Mouse (Mus musculus): Measurements from ENCODE around the gene Bbs4. TPM values are rescaled to one million over a fixed set of nuclear protein-coding genes. Genes with fewer than 3 reads are reported as not detected.
"Not testable (repeated sequence)": the region's sequence is repeated elsewhere in the genome, so short reads cannot be mapped to it uniquely, and the experiment has no call there.

Gene Bbs4
- polyA plus RNA-seq (2014; fragmentation: Nextera tagmentation; extraction: Ambion mirVana): 11.5 and 12.0 TPM in 2 replicates

DNA sequence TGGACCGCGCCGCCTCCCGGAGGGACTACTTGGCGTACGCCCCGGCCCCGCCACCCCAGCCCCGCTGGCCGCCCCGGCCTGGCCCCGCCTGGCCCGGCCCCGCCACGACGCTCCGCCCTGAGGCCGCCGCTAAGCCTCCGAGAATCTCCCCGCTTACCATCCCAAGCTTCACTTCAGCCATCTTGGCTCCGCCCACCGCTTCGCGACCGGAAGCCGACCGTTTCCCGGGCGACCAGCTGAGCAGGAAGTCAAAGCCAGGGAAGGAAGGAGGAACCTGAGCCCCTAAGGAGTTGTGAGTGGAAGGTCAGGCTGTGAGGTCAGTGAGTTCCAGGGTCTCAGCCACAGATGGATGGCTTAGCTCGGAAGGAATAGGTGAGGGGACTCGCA lies at the start of gene Bbs4:
Bbs4 (minus strand) TSS at position 256 of the 387 bp plus-strand sequence.
- no peaks in the 10 kb centered on the region for H3K36me3 ChIP-seq (ENCODE audit: control insufficient read depth, insufficient read depth, low read length)
- H3K4me3 ChIP-seq (ENCODE audit: low read depth, low read length): peak within 1 kb of the TSS; percentile 45
- DNase-seq (ENCODE audit: low spot score) (peak; percentile 93), ATAC-seq (replicated peaks; ENCODE audit: low FRiP score, low TSS enrichment, low read depth) (peak; percentile 91)
- peak within 1 kb of the TSS; percentile 71 for H3K4me2 ChIP-seq (ENCODE audit: low read length)
- under 1% methylated on average over 30 of the region's 32 CpGs for WGBS
- H3K27ac ChIP-seq (ENCODE audit: low read depth): peak within 1 kb of the TSS; percentile 22
- peak within 1 kb of the TSS; percentile 55 for H3K9ac ChIP-seq (ENCODE audit: low read length)
- no peaks in the 10 kb centered on the region for H3K27me3 ChIP-seq (replicated peaks; ENCODE audit: control insufficient read depth, insufficient read depth, low read length)
- H3K4me1 ChIP-seq (replicated peaks; ENCODE audit: control insufficient read depth, insufficient read depth, low read length): no peaks in the 10 kb centered on the region
- no peaks in the 10 kb centered on the region for H3K9me3 ChIP-seq (ENCODE audit: control insufficient read depth, low read length)

DNA sequence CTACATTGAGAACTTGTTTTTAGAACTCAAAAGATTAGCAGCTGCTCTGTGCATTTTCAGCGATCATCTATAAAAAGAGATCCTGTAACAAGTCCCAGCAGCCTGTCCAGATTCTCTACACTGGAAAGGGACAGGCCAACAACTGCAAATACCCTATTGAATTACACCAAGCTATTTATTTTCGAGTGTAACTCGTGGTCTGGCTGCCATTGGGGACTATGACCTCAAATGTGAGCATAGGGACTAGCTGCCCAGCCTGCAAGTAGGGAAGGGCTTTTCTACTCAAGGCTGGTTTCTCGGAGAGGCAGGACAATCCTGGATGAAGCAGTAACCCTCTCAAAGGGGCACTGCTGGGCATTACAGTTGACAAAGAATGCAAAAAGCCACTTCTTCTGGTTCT lies 35.8 kb upstream of the Bbs4 start:
- no peak for ATAC-seq (replicated peaks; ENCODE audit: low FRiP score, low TSS enrichment, low read depth)
- WGBS: 90% methylated on average over 4 of the region's 4 CpGs

DNA sequence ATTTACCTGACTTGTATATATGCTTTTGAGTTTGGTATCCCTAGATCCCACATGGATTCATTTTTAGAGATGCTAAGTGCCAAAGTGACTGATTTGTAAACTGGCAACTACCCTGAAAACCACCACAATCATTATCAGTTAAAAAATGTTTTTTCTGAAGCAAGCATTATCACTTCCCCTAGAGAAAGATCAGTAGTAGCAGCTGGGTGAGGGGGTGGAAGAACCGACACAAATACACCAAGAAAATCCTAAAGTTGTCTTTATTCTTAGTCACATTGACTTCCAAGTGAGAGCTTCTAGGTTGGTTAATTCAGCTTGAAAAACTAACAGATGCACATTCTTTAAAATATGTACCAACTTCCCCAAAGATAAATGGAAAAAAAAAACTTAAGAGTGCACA lies 35.0 kb upstream of the Bbs4 start:
- Histone ChIP-seq H3K27ac (ENCODE audit: low read depth) (no peak overlapping the region), H3K9ac (ENCODE audit: low read length) (no peak overlapping the region), H3K36me3 (ENCODE audit: control insufficient read depth, insufficient read depth, low read length) (peaks cover 34% of the 10 kb centered on the region), H3K9me3 (ENCODE audit: control insufficient read depth, low read length) (no peaks in the 10 kb centered on the region), H3K4me1 (replicated peaks; ENCODE audit: control insufficient read depth, insufficient read depth, low read length) (no peaks in the 10 kb centered on the region), H3K4me3 (ENCODE audit: low read depth, low read length) (no peak overlapping the region), H3K4me2 (ENCODE audit: low read length) (no peak overlapping the region), H3K27me3 (replicated peaks; ENCODE audit: control insufficient read depth, insufficient read depth, low read length) (no peaks in the 10 kb centered on the region)
- ATAC-seq (replicated peaks; ENCODE audit: low FRiP score, low TSS enrichment, low read depth): no peak
- no peak for DNase-seq (ENCODE audit: low spot score)
- 80% methylated on average over 1 of the region's 1 CpGs for WGBS

More for the DNA sequence above, 35.8 kb upstream of the Bbs4 start:
- H3K36me3 ChIP-seq (ENCODE audit: control insufficient read depth, insufficient read depth, low read length): peaks cover 42% of the 10 kb centered on the region
- H3K9ac ChIP-seq (ENCODE audit: low read length): no peak overlapping the region
- H3K4me3 ChIP-seq (ENCODE audit: low read depth, low read length): no peak overlapping the region
- H3K27ac ChIP-seq (ENCODE audit: low read depth): no peak overlapping the region
- H3K27me3 ChIP-seq (replicated peaks; ENCODE audit: control insufficient read depth, insufficient read depth, low read length): no peaks in the 10 kb centered on the region
- H3K4me2 ChIP-seq (ENCODE audit: low read length): no peak overlapping the region
- H3K9me3 ChIP-seq (ENCODE audit: control insufficient read depth, low read length): no peaks in the 10 kb centered on the region
- DNase-seq (ENCODE audit: low spot score): no peak
- H3K4me1 ChIP-seq (replicated peaks; ENCODE audit: control insufficient read depth, insufficient read depth, low read length): no peaks in the 10 kb centered on the region

DNA sequence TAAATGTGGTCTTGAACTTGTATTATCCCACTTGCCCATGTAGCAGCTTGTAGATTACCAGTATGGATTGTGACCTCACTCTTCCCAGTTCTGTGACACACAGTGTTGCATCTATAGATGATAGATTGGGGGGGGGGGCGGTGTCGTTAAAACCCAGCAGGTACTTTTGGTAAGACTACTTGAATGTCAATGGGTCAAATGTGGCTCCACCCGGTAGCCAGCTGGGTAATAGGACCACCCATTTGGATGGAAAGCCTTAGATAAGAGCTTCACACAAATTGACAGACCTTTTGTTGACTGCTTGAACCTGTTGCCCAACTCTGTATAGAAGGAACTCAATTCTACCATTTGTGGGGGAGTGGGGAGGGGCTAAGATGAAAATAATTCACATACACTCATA lies 34.2 kb upstream of the Bbs4 start:
- Histone ChIP-seq H3K36me3 (ENCODE audit: control insufficient read depth, insufficient read depth, low read length) (peaks cover 25% of the 10 kb centered on the region), H3K4me2 (ENCODE audit: low read length) (no peak overlapping the region), H3K9ac (ENCODE audit: low read length) (no peak overlapping the region), H3K9me3 (ENCODE audit: control insufficient read depth, low read length) (no peaks in the 10 kb centered on the region), H3K4me3 (ENCODE audit: low read depth, low read length) (no peak overlapping the region), H3K27ac (ENCODE audit: low read depth) (no peak overlapping the region), H3K4me1 (replicated peaks; ENCODE audit: control insufficient read depth, insufficient read depth, low read length) (no peaks in the 10 kb centered on the region), H3K27me3 (replicated peaks; ENCODE audit: control insufficient read depth, insufficient read depth, low read length) (no peaks in the 10 kb centered on the region)
- ATAC-seq (replicated peaks; ENCODE audit: low FRiP score, low TSS enrichment, low read depth) (no peak), DNase-seq (ENCODE audit: low spot score) (no peak)
- WGBS: 55% methylated on average over 3 of the region's 3 CpGs

DNA sequence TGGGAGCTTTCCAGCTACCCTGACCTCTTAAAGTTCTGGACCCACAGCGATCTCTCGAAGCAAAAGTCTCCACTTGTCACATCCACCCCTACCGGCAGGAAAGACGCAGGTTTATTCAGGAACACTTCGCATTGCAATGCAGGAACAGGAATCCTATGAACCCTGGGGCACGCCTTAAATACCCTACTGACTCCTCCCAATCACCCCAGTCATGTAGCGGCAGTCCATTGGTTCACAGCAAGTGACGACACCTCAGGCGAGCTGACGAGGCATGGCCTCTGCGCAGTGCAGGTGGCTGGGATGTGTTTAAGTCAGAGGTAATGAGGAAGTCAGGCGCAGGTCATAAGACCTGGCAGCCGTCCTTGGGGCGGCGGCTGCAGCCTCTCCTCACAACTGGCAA lies 22.3 kb upstream of the Bbs4 start:
- Histone ChIP-seq H3K4me1 (replicated peaks; ENCODE audit: control insufficient read depth, insufficient read depth, low read length) (no peaks in the 10 kb centered on the region), H3K27ac (ENCODE audit: low read depth) (no peak overlapping the region), H3K9me3 (ENCODE audit: control insufficient read depth, low read length) (peaks cover 5% of the 10 kb centered on the region; the same call in 1 of the 2 replicates), H3K9ac (ENCODE audit: low read length) (no peak overlapping the region), H3K4me3 (ENCODE audit: low read depth, low read length) (no peak overlapping the region), H3K36me3 (ENCODE audit: control insufficient read depth, insufficient read depth, low read length) (no peaks in the 10 kb centered on the region), H3K27me3 (replicated peaks; ENCODE audit: control insufficient read depth, insufficient read depth, low read length) (no peaks in the 10 kb centered on the region), H3K4me2 (ENCODE audit: low read length) (no peak overlapping the region)
- WGBS: 89% methylated on average over 15 of the region's 15 CpGs
- no peak for ATAC-seq (replicated peaks; ENCODE audit: low FRiP score, low TSS enrichment, low read depth)
- DNase-seq (ENCODE audit: low spot score): no peak

DNA sequence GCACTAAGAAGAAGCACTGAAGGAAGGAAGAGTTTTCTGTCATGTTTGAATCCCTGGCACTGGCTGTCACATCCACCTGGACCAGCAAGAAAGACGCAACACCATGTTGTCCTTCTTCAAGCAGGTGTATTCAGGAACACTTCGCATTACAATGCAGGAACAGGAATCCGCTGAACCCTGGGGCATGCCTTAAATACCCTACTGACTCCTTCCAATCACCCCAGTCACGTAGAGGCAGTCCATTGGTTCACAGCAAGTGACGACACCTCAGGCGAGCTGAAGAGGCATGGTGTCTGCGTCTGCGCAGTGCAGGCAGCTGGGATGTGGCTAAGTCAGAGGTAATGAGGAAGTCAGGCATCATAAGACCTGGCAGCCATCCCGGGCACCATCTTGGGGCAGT lies 16.3 kb upstream of the Bbs4 start:
- Histone ChIP-seq H3K4me2 (ENCODE audit: low read length) (no peak overlapping the region), H3K9me3 (ENCODE audit: control insufficient read depth, low read length) (peaks cover 5% of the 10 kb centered on the region; the same call in 1 of the 2 replicates), H3K4me3 (ENCODE audit: low read depth, low read length) (no peak overlapping the region), H3K27me3 (replicated peaks; ENCODE audit: control insufficient read depth, insufficient read depth, low read length) (no peaks in the 10 kb centered on the region), H3K4me1 (replicated peaks; ENCODE audit: control insufficient read depth, insufficient read depth, low read length) (no peaks in the 10 kb centered on the region), H3K36me3 (ENCODE audit: control insufficient read depth, insufficient read depth, low read length) (no peaks in the 10 kb centered on the region), H3K27ac (ENCODE audit: low read depth) (no peak overlapping the region), H3K9ac (ENCODE audit: low read length) (no peak overlapping the region)
- WGBS: 89% methylated on average over 9 of the region's 9 CpGs
- ATAC-seq (replicated peaks; ENCODE audit: low FRiP score, low TSS enrichment, low read depth) (no peak), DNase-seq (ENCODE audit: low spot score) (no peak)

DNA sequence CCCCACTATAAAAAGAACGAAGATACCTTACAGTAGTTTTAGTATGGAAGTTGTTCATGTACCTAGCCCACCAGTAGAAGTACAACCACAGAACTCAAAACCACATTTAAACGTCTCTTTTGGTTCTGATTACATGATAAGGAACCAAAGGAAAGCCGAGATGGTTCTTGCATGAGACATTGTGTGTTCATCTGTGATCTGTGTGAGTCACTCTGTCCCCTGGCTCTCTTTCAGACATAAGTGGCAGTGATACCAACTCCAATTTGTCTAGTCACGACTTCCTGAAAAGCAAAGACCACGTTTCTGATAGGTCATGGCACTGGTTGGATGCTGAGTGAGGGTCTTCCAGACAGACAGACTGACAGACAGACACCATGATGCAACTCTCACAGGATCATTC lies 15.9 kb upstream of the Bbs4 start:
- no peaks in the 10 kb centered on the region for H3K36me3 ChIP-seq (ENCODE audit: control insufficient read depth, insufficient read depth, low read length)
- no peak overlapping the region for H3K4me2 ChIP-seq (ENCODE audit: low read length)
- H3K27me3 ChIP-seq (replicated peaks; ENCODE audit: control insufficient read depth, insufficient read depth, low read length): no peaks in the 10 kb centered on the region
- no peaks in the 10 kb centered on the region for H3K4me1 ChIP-seq (replicated peaks; ENCODE audit: control insufficient read depth, insufficient read depth, low read length)
- 84% methylated on average over 5 of the region's 5 CpGs for WGBS
- no peak overlapping the region for H3K4me3 ChIP-seq (ENCODE audit: low read depth, low read length)
- no peak overlapping the region for H3K27ac ChIP-seq (ENCODE audit: low read depth)
- ATAC-seq (replicated peaks; ENCODE audit: low FRiP score, low TSS enrichment, low read depth): no peak
- no peak for DNase-seq (ENCODE audit: low spot score)
- H3K9ac ChIP-seq (ENCODE audit: low read length): no peak overlapping the region
- H3K9me3 ChIP-seq (ENCODE audit: control insufficient read depth, low read length): peaks cover 5% of the 10 kb centered on the region; the same call in 1 of the 2 replicates

DNA sequence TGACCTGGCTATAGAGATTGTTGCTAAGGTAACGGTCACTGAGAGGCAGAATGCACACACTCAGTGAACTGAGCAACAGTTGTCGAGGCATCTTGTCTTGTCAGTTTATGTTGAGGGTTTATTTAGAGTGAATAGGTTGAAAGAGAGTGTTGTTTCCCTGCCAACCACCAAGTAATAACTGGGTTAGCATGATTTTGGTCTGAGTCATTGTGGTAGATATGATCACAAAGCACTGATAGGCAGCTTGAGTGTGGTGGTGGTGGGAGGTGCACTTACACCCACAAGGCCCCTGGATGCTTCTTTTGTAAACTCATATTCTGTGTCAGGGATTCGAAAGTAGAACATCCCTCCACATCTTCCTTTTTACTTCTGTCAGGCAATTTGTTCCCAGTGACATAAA lies 7.2 kb upstream of the Bbs4 start:
- H3K9me3 ChIP-seq (ENCODE audit: control insufficient read depth, low read length); ATAC-seq (replicated peaks; ENCODE audit: low FRiP score, low TSS enrichment, low read depth); H3K4me3 ChIP-seq (ENCODE audit: low read depth, low read length); H3K36me3 ChIP-seq (ENCODE audit: control insufficient read depth, insufficient read depth, low read length); H3K27me3 ChIP-seq (replicated peaks; ENCODE audit: control insufficient read depth, insufficient read depth, low read length); H3K9ac ChIP-seq (ENCODE audit: low read length); H3K27ac ChIP-seq (ENCODE audit: low read depth); H3K4me1 ChIP-seq (replicated peaks; ENCODE audit: control insufficient read depth, insufficient read depth, low read length); H3K4me2 ChIP-seq (ENCODE audit: low read length); DNase-seq (ENCODE audit: low spot score): not testable (repeated sequence)
- 57% methylated on average over 1 of the region's 3 CpGs for WGBS

DNA sequence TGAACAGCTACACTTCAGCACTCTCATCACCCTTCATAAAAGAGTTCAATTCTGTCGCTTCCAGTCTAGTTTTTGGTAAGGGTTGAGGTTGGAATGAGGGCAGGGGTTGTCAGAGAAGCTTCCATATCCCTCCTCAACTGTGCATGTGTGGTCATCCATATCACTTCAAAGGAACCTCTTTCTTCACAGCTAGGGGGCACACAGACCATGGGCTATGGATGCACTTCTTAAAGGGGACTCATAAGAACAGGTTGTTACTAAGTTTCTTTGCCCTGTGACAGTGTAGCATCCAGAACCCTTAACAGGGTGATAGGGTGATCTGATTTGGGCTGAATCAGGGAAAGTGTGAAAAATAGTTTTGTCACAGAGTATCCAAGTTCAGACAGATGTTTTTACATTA lies 4.7 kb upstream of the Bbs4 start:
- not testable (repeated sequence) for ATAC-seq (replicated peaks; ENCODE audit: low FRiP score, low TSS enrichment, low read depth); H3K4me1 ChIP-seq (replicated peaks; ENCODE audit: control insufficient read depth, insufficient read depth, low read length); DNase-seq (ENCODE audit: low spot score); H3K27ac ChIP-seq (ENCODE audit: low read depth); H3K4me3 ChIP-seq (ENCODE audit: low read depth, low read length); H3K27me3 ChIP-seq (replicated peaks; ENCODE audit: control insufficient read depth, insufficient read depth, low read length); H3K36me3 ChIP-seq (ENCODE audit: control insufficient read depth, insufficient read depth, low read length); H3K9me3 ChIP-seq (ENCODE audit: control insufficient read depth, low read length); H3K4me2 ChIP-seq (ENCODE audit: low read length); H3K9ac ChIP-seq (ENCODE audit: low read length)
- 47% methylated on average over 1 of the region's 1 CpGs for WGBS
